Mouse (Mus musculus) limb, embryonic 14.5 days (tissue): ENCODE measurements at regions not wholly inside any gene's neighbourhood (a gene's known extent, or its start where the extent isn't known, plus 50 kb on each side); places are given as distances from the start of the nearest gene placed in this dataset.

Source experiments
- ATAC-seq: fragments of 200-750 bp; cut with Nextera tagmentation; 2 replicates; pipeline ENCODE4 v1.8.0; 2017; ENCODE audit warnings: low read depth, moderate number of reproducible peaks, moderate TSS enrichment; ENCODE audit not compliant: low FRiP score
- DNase-seq: peaks from one replicate; pipeline ENCODE4 v3.0.0-alpha.2; 2015; ENCODE audit warnings: low spot score
- H3K27ac ChIP-seq: fragments of 300-500 bp; sonication (generic); replicated peaks from 2 replicates; pipeline ENCODE4 v1.5.1; 2014; ENCODE audit warnings: low read depth, mild to moderate bottlenecking, low read length, moderate library complexity, mixed read lengths
- H3K27me3 ChIP-seq: fragments of 300-500 bp; sonication (generic); 2 replicates; pipeline ENCODE4 v1.6.1; 2014; ENCODE audit warnings: low read length, mixed read lengths; ENCODE audit not compliant: control insufficient read depth, insufficient read depth
- H3K36me3 ChIP-seq: fragments of 300-500 bp; sonication (generic); 2 replicates; pipeline ENCODE4 v1.6.1; 2014; ENCODE audit warnings: mild to moderate bottlenecking, low read length, moderate library complexity, mixed read lengths; ENCODE audit not compliant: control insufficient read depth, insufficient read depth
- H3K4me1 ChIP-seq: fragments of 300-500 bp; sonication (generic); 2 replicates; pipeline ENCODE4 v1.6.1; 2014; ENCODE audit warnings: antibody characterized with exemption, low read length, mixed read lengths; ENCODE audit not compliant: control insufficient read depth, insufficient read depth
- H3K4me2 ChIP-seq: fragments of 300-500 bp; sonication (generic); replicated peaks from 2 replicates; pipeline ENCODE4 v1.6.1; 2014; ENCODE audit warnings: low read depth, mild to moderate bottlenecking, low read length, moderate library complexity; ENCODE audit not compliant: severe bottlenecking
- H3K4me3 ChIP-seq: fragments of 300-500 bp; sonication (generic); replicated peaks from 2 replicates; pipeline ENCODE4 v1.5.1; 2014; ENCODE audit warnings: low read length
- H3K9ac ChIP-seq: fragments of 300-500 bp; sonication (generic); 2 replicates; pipeline ENCODE4 v1.6.1; 2014; ENCODE audit warnings: mild to moderate bottlenecking, low read depth, low read length, moderate library complexity; ENCODE audit not compliant: severe bottlenecking
- H3K9me3 ChIP-seq: fragments of 300-500 bp; sonication (generic); 2 replicates; pipeline ENCODE4 v1.6.1; 2016; ENCODE audit warnings: low read length; ENCODE audit not compliant: control insufficient read depth
- POLR2A ChIP-seq: fragments of 200-500 bp; IDR thresholded peaks from 2 replicates; pipeline ENCODE4 v1.8.0; 2012; ENCODE audit warnings: inconsistent platforms, mild to moderate bottlenecking, moderate library complexity, borderline replicate concordance; ENCODE audit not compliant: insufficient read depth, insufficient read length; ENCODE audit errors: extremely low read depth
- WGBS: fragments of 180-500 bp; shearing (Covaris S2); extraction: QIAGEN DNeasy Blood & Tissue Kit; methylation state at CpG from one replicate; pipeline ENCODE4 v1.1.7; 2014; 5-methylcytosine and 5-hydroxymethylcytosine counted together

- no peak for TF ChIP-seq POLR2A
- peaks cover 14% of the 10 kb centered on the region for H3K4me1 ChIP-seq
- ATAC-seq (no peak), DNase-seq (no peak)
- no peaks in the 10 kb centered on the region for H3K36me3 ChIP-seq
- no peaks in the 10 kb centered on the region for H3K9me3 ChIP-seq
- H3K4me3 ChIP-seq = no peak overlapping the region
- H3K27ac ChIP-seq = no peak overlapping the region
- WGBS = 35% methylated on average over 5 of the region's 5 CpGs
- no peak overlapping the region for H3K4me2 ChIP-seq
- no peak overlapping the region for H3K9ac ChIP-seq
- peaks cover 5% of the 10 kb centered on the region; the same call in 1 of the 2 replicates for H3K27me3 ChIP-seq
Observed at GRCm38 (mm10) chr12:110206271-110206670, 72.6 kb upstream of the Dio3 start.

GRCm38 (mm10) chr12:110206812-110207211, 72.1 kb upstream of the Dio3 start:
- WGBS = 15% methylated on average over 6 of the region's 6 CpGs
- Histone ChIP-seq H3K36me3 (no peaks in the 10 kb centered on the region), H3K27ac (no peak overlapping the region), H3K9ac (no peak overlapping the region), H3K4me1 (peaks cover 14% of the 10 kb centered on the region), H3K27me3 (no peaks in the 10 kb centered on the region), H3K4me2 (no peak overlapping the region), H3K4me3 (no peak overlapping the region), H3K9me3 (no peaks in the 10 kb centered on the region)
- no peak for TF ChIP-seq POLR2A
- DNase-seq (no peak), ATAC-seq (no peak)

GRCm38 (mm10) chr12:110207246-110207852, 71.5 kb upstream of the Dio3 start:
- peaks cover 14% of the 10 kb centered on the region for H3K4me1 ChIP-seq
- no peak overlapping the region for H3K4me3 ChIP-seq
- no peak for TF ChIP-seq POLR2A
- DNase-seq = no peak
- no peaks in the 10 kb centered on the region for H3K9me3 ChIP-seq
- H3K4me2 ChIP-seq = no peak overlapping the region
- no peak for ATAC-seq
- no peak overlapping the region for H3K27ac ChIP-seq
- H3K27me3 ChIP-seq = no peaks in the 10 kb centered on the region
- no peak overlapping the region for H3K9ac ChIP-seq
- H3K36me3 ChIP-seq = no peaks in the 10 kb centered on the region
- WGBS = 46% methylated on average over 9 of the region's 9 CpGs

- no peaks in the 10 kb centered on the region; the same call in 1 of the 2 replicates for H3K27me3 ChIP-seq
- WGBS = 70% methylated on average over 4 of the region's 4 CpGs
Observed at GRCm38 (mm10) chr12:110212716-110213115, 66.2 kb upstream of the Dio3 start.

GRCm38 (mm10) chr12:110214833-110215232, 64.0 kb upstream of the Dio3 start:
- no peak overlapping the region for H3K9ac ChIP-seq
- no peak for TF ChIP-seq POLR2A
- no peaks in the 10 kb centered on the region for H3K9me3 ChIP-seq
- ATAC-seq = no peak
- peaks cover 9% of the 10 kb centered on the region; the same call in 1 of the 2 replicates for H3K4me1 ChIP-seq
- 22% methylated on average over 8 of the region's 8 CpGs for WGBS
- DNase-seq = no peak
- no peak overlapping the region for H3K4me2 ChIP-seq
- H3K4me3 ChIP-seq = no peak overlapping the region
- H3K27ac ChIP-seq = no peak overlapping the region
- no peaks in the 10 kb centered on the region; the same call in 1 of the 2 replicates for H3K27me3 ChIP-seq
- H3K36me3 ChIP-seq = no peaks in the 10 kb centered on the region

More at GRCm38 (mm10) chr12:110212716-110213115, 66.2 kb upstream of the Dio3 start:
- H3K9me3 ChIP-seq = no peaks in the 10 kb centered on the region
- DNase-seq = no peak
- H3K36me3 ChIP-seq = no peaks in the 10 kb centered on the region
- no peak for TF ChIP-seq POLR2A
- H3K9ac ChIP-seq = no peak overlapping the region
- ATAC-seq = no peak
- H3K4me2 ChIP-seq = no peak overlapping the region
- H3K4me3 ChIP-seq = no peak overlapping the region
- H3K27ac ChIP-seq = no peak overlapping the region
- peaks cover 9% of the 10 kb centered on the region; the same call in 1 of the 2 replicates for H3K4me1 ChIP-seq
